Mouse (Mus musculus): ENCODE measurements around the gene Ltbp4. TPM values are rescaled to one million over a fixed set of nuclear protein-coding genes. Genes with fewer than 3 reads are reported as not detected.

The Ltbp4 gene
- polyA plus RNA-seq, 1 experiment from 2014 or later, result 41.7 TPM

GRCm38 (mm10) chr7:27331854-27332253, 5.6 kb downstream of the Ltbp4 start:
- Histone ChIP-seq H3K4me2 (peak overlapping the region; percentile 86), H3K9me3 (replicated peaks) (no peaks in the 10 kb centered on the region), H3K4me3 (replicated peaks) (peak overlapping the region; percentile 55), H3K36me3 (no peaks in the 10 kb centered on the region; the same call in 1 of the 2 replicates), H3K27ac (peak overlapping the region; percentile 84), H3K27me3 (peaks cover 99% of the 10 kb centered on the region), H3K9ac (0 out of 2 replicates have a peak overlapping the region, but pooled peaks have one; percentile 36), H3K4me1 (peaks cover 80% of the 10 kb centered on the region)
- 2% methylated on average over 8 of the region's 8 CpGs for WGBS
- ATAC-seq (replicated peaks; ENCODE audit: low FRiP score), result no peak

- WGBS, result under 1% methylated on average over 8 of the region's 8 CpGs
- Histone ChIP-seq H3K4me1 (peaks cover 79% of the 10 kb centered on the region), H3K27me3 (peaks cover 99% of the 10 kb centered on the region)
Measured at GRCm38 (mm10) chr7:27331541-27331851, 6.0 kb downstream of the Ltbp4 start.

GRCm38 (mm10) chr7:27330709-27331540, 6.6 kb downstream of the Ltbp4 start:
- peak; percentile 55 for ATAC-seq (replicated peaks; ENCODE audit: low FRiP score)
- Histone ChIP-seq H3K27me3 (peaks cover 99% of the 10 kb centered on the region), H3K36me3 (no peaks in the 10 kb centered on the region; the same call in 1 of the 2 replicates), H3K4me1 (peaks cover 80% of the 10 kb centered on the region), H3K4me2 (peak overlapping the region; percentile 86), H3K27ac (peak overlapping the region; percentile 84), H3K4me3 (replicated peaks) (peak overlapping the region; percentile 55), H3K9me3 (replicated peaks) (no peaks in the 10 kb centered on the region), H3K9ac (peak overlapping the region; percentile 39)
- under 1% methylated on average over 39 of the region's 39 CpGs for WGBS

More at GRCm38 (mm10) chr7:27331541-27331851, 6.0 kb downstream of the Ltbp4 start:
- ATAC-seq (replicated peaks; ENCODE audit: low FRiP score), result no peak
- H3K36me3 ChIP-seq, result no peaks in the 10 kb centered on the region; the same call in 1 of the 2 replicates
- H3K27ac ChIP-seq, result peak overlapping the region; percentile 84
- H3K4me3 ChIP-seq (replicated peaks), result peak overlapping the region; percentile 55
- H3K9me3 ChIP-seq (replicated peaks), result no peaks in the 10 kb centered on the region
- peak overlapping the region; percentile 86 for H3K4me2 ChIP-seq
- H3K9ac ChIP-seq, result peak overlapping the region; percentile 39; the same call in 1 of the 2 replicates

- Histone ChIP-seq H3K27ac (no peak overlapping the region), H3K36me3 (no peaks in the 10 kb centered on the region; the same call in 1 of the 2 replicates), H3K27me3 (peaks cover 97% of the 10 kb centered on the region), H3K9me3 (replicated peaks) (no peaks in the 10 kb centered on the region), H3K4me3 (replicated peaks) (peak overlapping the region; percentile 55), H3K9ac (no peak overlapping the region), H3K4me2 (peak overlapping the region; percentile 86), H3K4me1 (peaks cover 82% of the 10 kb centered on the region)
- WGBS, result 25% methylated on average over 17 of the region's 17 CpGs
- no peak for ATAC-seq (replicated peaks; ENCODE audit: low FRiP score)
Measured at GRCm38 (mm10) chr7:27329981-27330380, 7.5 kb downstream of the Ltbp4 start.

GRCm38 (mm10) chr7:27329326-27329947, 8.1 kb downstream of the Ltbp4 start:
- no peaks in the 10 kb centered on the region; the same call in 1 of the 2 replicates for H3K36me3 ChIP-seq
- peaks cover 79% of the 10 kb centered on the region for H3K4me1 ChIP-seq
- H3K27me3 ChIP-seq, result peaks cover 97% of the 10 kb centered on the region
- H3K9me3 ChIP-seq (replicated peaks), result no peaks in the 10 kb centered on the region
- H3K27ac ChIP-seq, result no peak overlapping the region
- 5% methylated on average over 45 of the region's 45 CpGs for WGBS
- H3K4me2 ChIP-seq, result peak overlapping the region; percentile 86
- no peak overlapping the region for H3K9ac ChIP-seq
- H3K4me3 ChIP-seq (replicated peaks), result peak overlapping the region; percentile 55
- ATAC-seq (replicated peaks; ENCODE audit: low FRiP score), result peak; percentile 1; the same call in 1 of the 2 replicates

GRCm38 (mm10) chr7:27328648-27329047, 8.8 kb downstream of the Ltbp4 start:
- Histone ChIP-seq H3K4me1 (peaks cover 71% of the 10 kb centered on the region), H3K9me3 (replicated peaks) (no peaks in the 10 kb centered on the region), H3K9ac (no peak overlapping the region), H3K4me3 (replicated peaks) (no peak overlapping the region), H3K27me3 (peaks cover 93% of the 10 kb centered on the region), H3K36me3 (no peaks in the 10 kb centered on the region; the same call in 1 of the 2 replicates), H3K27ac (no peak overlapping the region), H3K4me2 (no peak overlapping the region)
- no peak for ATAC-seq (replicated peaks; ENCODE audit: low FRiP score)
- 29% methylated on average over 16 of the region's 16 CpGs for WGBS

GRCm38 (mm10) chr7:27328161-27328560, 9.3 kb downstream of the Ltbp4 start:
- Histone ChIP-seq H3K9ac (no peak overlapping the region), H3K27me3 (peaks cover 88% of the 10 kb centered on the region), H3K36me3 (no peaks in the 10 kb centered on the region; the same call in 1 of the 2 replicates), H3K4me2 (no peak overlapping the region), H3K4me3 (replicated peaks) (no peak overlapping the region), H3K9me3 (replicated peaks) (no peaks in the 10 kb centered on the region), H3K4me1 (peaks cover 67% of the 10 kb centered on the region), H3K27ac (no peak overlapping the region)
- ATAC-seq (replicated peaks; ENCODE audit: low FRiP score), result no peak
- WGBS, result 79% methylated on average over 11 of the region's 11 CpGs

GRCm38 (mm10) chr7:27327500-27327899, 10.0 kb downstream of the Ltbp4 start:
- no peak overlapping the region for H3K4me3 ChIP-seq (replicated peaks)
- H3K36me3 ChIP-seq, result no peaks in the 10 kb centered on the region; the same call in 1 of the 2 replicates
- H3K27me3 ChIP-seq, result peaks cover 81% of the 10 kb centered on the region
- H3K4me2 ChIP-seq, result no peak overlapping the region
- no peak overlapping the region for H3K9ac ChIP-seq
- WGBS, result 95% methylated on average over 8 of the region's 8 CpGs
- peaks cover 60% of the 10 kb centered on the region for H3K4me1 ChIP-seq
- ATAC-seq (replicated peaks; ENCODE audit: low FRiP score), result no peak
- no peak overlapping the region for H3K27ac ChIP-seq
- no peaks in the 10 kb centered on the region for H3K9me3 ChIP-seq (replicated peaks)

GRCm38 (mm10) chr7:27326101-27326880, 11.2 kb downstream of the Ltbp4 start:
- peak; percentile 16; the same call in 1 of the 2 replicates for ATAC-seq (replicated peaks; ENCODE audit: low FRiP score)
- Histone ChIP-seq H3K27ac (peak overlapping the region; percentile 37; the same call in 1 of the 2 replicates), H3K36me3 (no peaks in the 10 kb centered on the region; the same call in 1 of the 2 replicates), H3K4me1 (peaks cover 57% of the 10 kb centered on the region), H3K4me3 (replicated peaks) (peak overlapping the region; percentile 38), H3K9ac (peak overlapping the region; percentile 29; the same call in 1 of the 2 replicates), H3K9me3 (replicated peaks) (no peaks in the 10 kb centered on the region), H3K4me2 (peak overlapping the region; percentile 60), H3K27me3 (peaks cover 69% of the 10 kb centered on the region)
- 38% methylated on average over 34 of the region's 34 CpGs for WGBS

- Histone ChIP-seq H3K27ac (peak overlapping the region; percentile 37), H3K9ac (peak overlapping the region; percentile 29; the same call in 1 of the 2 replicates)
- peak; percentile 73 for ATAC-seq (replicated peaks; ENCODE audit: low FRiP score)
Measured at GRCm38 (mm10) chr7:27325697-27326096, 11.8 kb downstream of the Ltbp4 start.

GRCm38 (mm10) chr7:27324928-27325327, 12.6 kb downstream of the Ltbp4 start:
- Histone ChIP-seq H3K27me3 (peaks cover 56% of the 10 kb centered on the region), H3K9me3 (replicated peaks) (no peaks in the 10 kb centered on the region), H3K27ac (no peak overlapping the region), H3K36me3 (no peaks in the 10 kb centered on the region; the same call in 1 of the 2 replicates), H3K9ac (no peak overlapping the region), H3K4me2 (peak overlapping the region; percentile 60), H3K4me1 (peaks cover 44% of the 10 kb centered on the region), H3K4me3 (replicated peaks) (no peak overlapping the region)
- ATAC-seq (replicated peaks; ENCODE audit: low FRiP score), result no peak
- WGBS, result 56% methylated on average over 18 of the region's 20 CpGs

More at GRCm38 (mm10) chr7:27325697-27326096, 11.8 kb downstream of the Ltbp4 start:
- peaks cover 51% of the 10 kb centered on the region for H3K4me1 ChIP-seq
- H3K4me3 ChIP-seq (replicated peaks), result peak overlapping the region; percentile 38
- WGBS, result 2% methylated on average over 24 of the region's 24 CpGs
- no peaks in the 10 kb centered on the region for H3K9me3 ChIP-seq (replicated peaks)
- no peaks in the 10 kb centered on the region; the same call in 1 of the 2 replicates for H3K36me3 ChIP-seq
- peaks cover 63% of the 10 kb centered on the region for H3K27me3 ChIP-seq
- peak overlapping the region; percentile 60 for H3K4me2 ChIP-seq
